Mouse (Mus musculus): ENCODE results near the gene Fam183b.
A peak's percentile ranks its signal among the peaks of the same experiment; 100 is the strongest.
"Not testable (repeated sequence)": the region's sequence is repeated elsewhere in the genome, so short reads cannot be mapped to it uniquely, and the experiment has no call there.

Fam183b gene

DNA sequence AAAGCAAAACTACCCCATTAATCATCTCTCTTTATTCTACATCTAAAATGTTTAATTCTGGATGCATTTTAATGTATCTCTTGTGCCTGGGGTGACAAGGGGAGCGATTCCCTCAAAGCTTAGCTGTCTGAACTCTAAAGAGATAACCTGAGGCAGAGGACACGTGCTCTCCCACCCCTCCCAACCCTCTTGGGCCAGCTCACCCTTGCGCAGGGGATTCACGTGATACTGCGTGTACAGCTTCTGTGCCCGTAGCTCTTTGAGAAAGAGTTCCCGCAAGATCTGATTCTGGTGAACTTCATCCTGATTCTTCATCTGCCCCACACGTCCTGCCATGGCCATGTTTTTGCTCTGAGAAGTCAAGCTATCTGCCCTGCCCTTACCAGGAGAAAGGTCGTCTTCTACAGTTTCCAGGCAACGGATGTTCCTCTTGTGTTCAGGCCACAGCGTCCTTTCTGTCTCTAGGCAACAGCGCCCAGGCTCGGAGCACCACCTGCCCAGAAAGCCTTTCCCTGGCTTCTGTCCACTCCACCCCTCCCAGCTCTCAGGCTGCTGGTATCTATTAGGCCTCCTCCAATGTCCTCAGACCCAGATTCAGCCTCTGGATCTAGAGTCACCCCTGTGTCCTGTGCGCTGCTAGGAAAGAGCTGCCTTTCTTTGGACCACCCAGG lies at the start of gene Fam183b:
Fam183b (minus strand) TSS at position 403 of the 671 bp plus-strand sequence.
- DNase-seq (ENCODE audit: low read depth, low spot score), result peak; percentile 6

DNA sequence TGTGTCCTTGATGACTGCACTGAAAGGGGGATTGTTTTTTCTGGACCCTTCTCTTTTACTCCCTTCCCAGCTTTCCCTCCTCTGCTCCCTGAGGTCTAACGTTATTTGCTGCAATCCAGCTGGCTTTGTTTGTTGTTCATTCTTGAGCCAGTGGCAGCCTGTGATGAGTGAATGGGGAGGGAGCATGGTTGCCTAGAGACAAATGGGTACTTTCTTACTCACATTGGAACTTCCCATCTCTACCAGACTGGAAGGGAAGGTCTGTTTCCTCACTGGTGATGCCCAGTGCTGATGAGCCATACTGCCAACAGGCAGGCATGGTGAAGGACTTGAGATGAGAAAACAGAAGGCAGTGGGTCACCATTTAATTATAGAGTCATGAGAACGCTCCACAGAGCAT lies 48.0 kb upstream of the Fam183b start:
- DNase-seq (ENCODE audit: low read depth, low spot score), result no peak

DNA sequence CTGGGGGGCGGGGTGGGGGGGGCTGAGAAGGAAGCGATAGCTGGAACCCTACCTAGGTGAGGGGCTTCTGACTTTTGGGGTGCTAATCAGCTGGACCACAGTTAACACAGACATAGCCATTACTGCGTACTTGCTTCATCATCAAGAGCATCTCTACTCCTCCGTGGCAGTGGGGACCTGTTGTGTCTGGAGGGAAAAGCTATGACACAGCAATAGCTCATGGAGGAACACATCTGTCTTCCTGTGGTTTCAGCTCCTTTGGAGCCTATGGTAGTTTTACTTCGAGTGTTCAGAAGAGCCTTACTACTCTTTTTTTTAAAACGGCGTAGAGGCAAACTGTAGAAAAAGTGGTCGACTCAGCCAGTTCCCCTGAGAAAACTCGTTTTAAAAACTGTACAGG lies 45.9 kb upstream of the Fam183b start:
- DNase-seq (ENCODE audit: low read depth, low spot score), result no peak

DNA sequence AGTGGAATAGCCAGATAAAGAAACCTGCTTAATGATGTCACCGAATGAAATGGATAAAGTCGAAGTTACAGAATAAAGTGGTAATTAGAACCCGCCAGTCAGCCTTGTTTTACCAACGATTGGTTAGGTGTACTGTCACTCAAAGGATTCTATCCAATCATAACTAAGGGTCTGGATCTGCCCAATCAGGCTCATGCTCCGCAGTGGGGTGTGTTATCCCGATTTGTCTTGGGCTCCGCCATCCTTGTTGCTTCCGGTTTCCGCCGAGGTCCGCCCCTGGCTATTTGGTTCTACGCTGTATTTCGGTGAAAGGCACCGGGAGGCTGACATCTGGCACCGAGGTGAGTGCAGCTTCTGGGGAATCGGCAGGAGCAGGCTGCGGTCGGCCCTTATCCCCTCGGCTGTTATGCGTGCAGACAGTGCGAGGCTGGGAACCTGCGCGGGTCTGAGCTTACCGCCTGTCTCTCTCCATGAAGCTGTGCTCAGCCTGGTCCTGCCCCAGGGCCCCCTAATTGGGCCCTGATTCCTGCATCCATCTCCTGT lies 45.2 kb upstream of the Fam183b start, which contains the start of gene Gm12258:
Gm12258 (plus strand) TSS at position 240 of the 543 bp plus-strand sequence.
- DNase-seq (ENCODE audit: low read depth, low spot score), result peak; percentile 100

DNA sequence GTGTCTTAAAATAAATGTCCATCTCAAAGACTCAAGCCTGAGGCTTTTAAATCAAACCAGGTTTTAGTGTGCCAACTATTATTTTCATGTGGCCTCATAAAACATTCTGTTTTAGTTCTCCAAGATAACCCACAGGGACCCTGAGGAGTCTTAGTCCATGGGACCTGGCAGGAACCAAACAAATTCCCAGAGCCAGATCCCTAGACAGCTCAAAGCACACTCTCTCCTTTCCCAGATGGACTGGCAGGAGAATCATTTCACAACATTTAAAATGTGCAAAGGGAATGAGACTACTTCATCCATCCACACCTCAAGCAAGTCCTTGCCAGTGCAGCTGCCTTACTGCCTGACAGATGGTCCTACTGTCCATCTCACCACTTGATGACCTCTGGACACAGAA lies 37.2 kb upstream of the Fam183b start, which contains the start of gene Olfr311:
Olfr311 (plus strand) TSS at position 301 of the 400 bp plus-strand sequence.
- DNase-seq (ENCODE audit: low read depth, low spot score), result not testable (repeated sequence)

DNA sequence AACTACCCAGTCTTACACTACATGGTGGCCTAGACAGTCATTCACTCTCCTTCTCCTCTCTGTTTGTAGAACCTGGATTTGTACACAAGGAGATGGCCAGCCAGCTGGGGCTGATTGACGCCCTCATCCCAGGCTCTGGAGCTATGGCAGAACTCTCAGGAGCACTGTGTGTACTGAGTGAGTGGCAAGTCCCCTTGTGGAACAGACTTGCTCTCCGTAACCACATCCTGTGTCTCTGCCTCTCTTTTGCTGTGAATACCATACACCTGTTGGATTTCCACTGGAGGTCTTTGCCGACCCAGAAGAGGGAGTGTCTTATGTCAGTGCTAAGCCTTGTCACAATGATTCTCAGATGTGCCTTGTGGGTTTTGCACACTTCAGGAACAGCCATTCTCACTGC lies 30.8 kb upstream of the Fam183b start:
- DNase-seq (ENCODE audit: low read depth, low spot score), result not testable (repeated sequence)

DNA sequence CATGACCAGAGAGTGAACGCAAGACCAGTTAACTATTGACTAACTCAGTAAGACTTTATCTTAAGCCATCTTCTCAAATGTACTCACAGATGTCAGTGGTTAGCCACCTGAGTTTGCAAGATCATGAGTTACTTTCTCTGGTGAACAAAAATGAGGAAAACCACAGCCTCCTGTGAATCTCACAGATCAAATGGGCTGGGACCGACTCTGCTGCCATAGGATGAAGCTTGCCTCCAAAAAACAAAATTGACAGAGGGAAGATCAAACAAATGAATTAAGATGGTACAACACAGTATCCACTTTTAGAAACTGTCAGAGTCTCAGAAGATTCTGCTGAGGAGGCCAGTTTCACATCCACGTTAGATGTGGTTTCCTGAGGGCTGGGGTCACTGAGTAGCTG lies 28.0 kb upstream of the Fam183b start:
- DNase-seq (ENCODE audit: low read depth, low spot score), result no peak

DNA sequence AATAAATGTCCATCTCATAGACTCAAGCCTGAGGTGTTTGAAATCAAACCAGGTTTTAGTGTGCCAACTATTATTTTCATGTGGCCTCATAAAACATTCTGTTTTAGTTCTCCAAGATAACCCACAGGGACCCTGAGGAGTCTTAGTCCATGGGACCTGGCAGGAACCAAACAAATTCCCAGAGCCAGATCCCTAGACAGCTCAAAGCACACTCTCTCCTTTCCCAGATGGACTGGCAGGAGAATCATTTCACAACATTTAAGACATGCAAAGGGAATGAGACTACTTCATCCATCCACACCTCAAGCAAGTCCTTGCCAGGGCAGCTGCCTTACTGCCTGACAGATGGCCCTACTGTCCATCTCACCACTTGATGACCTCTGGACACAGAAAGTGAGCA lies 27.2 kb upstream of the Fam183b start, which contains the start of gene Olfr312:
Olfr312 (plus strand) TSS at position 301 of the 400 bp plus-strand sequence.
- not testable (repeated sequence) for DNase-seq (ENCODE audit: low read depth, low spot score)

DNA sequence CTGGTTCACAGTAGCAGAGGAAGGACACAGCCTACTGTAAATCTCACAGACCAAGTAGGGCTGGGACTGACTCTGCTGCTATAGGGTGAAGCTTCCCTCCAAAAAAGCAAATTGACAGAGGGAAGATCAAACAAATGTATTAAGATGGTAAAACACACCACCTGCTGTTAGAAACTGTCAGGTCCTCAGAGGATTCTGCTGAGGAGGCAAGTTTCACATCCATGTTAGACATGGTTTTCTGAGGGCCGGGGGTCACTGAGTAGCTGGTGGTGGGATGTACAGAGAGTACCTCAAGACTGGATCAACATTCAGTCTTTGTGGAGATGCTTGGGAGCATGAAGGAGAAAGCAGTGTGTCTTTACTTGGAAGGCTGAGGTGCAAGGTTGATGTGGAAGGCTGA lies 13.9 kb upstream of the Fam183b start:
- no peak for DNase-seq (ENCODE audit: low read depth, low spot score)

DNA sequence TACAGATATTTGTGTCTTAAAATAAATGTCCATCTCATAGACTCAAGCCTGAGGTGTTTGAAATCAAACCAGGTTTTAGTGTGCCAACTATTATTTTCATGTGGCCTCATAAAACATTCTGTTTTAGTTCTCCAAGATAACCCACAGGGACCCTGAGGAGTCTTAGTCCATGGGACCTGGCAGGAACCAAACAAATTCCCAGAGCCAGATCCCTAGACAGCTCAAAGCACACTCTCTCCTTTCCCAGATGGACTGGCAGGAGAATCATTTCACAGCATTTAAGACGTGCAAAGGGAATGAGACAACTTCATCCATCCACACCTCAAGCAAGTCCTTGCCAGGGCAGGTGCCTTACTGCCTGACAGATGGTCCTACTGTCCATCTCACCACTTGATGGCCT lies 12.9 kb upstream of the Fam183b start, which contains the start of gene Olfr313:
Olfr313 (plus strand) TSS at position 301 of the 400 bp plus-strand sequence.
- DNase-seq (ENCODE audit: low read depth, low spot score), result not testable (repeated sequence)

DNA sequence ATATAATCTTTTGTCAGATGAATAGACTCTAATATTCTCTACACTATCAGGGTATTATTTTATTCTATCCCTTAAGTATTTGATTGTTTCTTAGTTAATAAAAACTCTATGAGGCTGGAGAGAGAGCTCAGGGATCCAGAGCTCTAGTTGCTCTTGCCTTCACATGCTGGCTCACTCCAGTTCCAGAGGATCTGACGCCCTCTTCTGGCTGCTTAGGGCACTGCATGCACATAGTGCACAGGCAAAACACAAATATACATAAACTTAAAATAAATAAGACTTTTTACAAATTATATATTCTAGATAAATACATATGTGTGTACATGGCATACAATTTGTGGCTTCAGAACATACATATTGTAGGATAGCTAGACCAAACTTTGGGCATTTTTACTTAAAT lies 10.2 kb upstream of the Fam183b start:
- no peak for DNase-seq (ENCODE audit: low read depth, low spot score)

DNA sequence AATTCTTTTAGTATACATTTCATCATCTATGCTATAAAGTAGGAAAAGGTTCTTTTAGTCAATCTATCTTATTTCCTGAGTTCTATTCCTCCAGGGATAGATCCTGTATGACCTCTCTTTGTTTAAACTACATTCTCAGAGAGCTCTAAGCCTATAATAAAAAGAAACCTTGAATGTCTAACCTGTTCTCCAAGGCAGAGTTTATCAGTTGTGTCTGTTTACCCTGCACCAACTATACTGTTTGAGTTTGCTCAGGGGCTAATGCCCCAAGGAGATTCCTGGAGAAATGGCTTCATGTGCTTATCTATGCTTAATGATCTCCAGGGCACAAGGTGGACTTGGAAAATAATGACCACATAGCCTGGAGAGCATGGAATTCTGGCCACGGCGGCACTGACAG lies 2.6 kb upstream of the Fam183b start:
- DNase-seq (ENCODE audit: low read depth, low spot score), result no peak

DNA sequence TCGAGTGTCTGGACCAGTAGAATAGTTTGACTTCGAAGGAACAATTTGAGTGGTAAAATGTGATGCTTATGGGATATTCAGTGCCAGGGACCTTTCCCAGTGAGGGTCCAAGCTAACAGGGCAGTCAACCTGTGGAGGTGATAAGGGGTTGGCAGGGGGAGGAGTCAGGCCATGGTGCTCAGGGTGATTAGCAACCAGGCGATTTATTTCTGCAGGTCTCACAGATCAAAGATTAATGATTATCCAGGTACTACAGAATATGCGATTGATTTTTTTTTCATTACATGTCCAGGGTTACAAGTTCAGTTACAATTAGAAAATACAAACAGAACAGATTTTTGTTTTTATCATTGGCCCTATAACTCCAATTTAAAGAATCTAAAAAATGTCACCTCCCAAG lies 2.1 kb upstream of the Fam183b start:
- DNase-seq (ENCODE audit: low read depth, low spot score), result no peak

DNA sequence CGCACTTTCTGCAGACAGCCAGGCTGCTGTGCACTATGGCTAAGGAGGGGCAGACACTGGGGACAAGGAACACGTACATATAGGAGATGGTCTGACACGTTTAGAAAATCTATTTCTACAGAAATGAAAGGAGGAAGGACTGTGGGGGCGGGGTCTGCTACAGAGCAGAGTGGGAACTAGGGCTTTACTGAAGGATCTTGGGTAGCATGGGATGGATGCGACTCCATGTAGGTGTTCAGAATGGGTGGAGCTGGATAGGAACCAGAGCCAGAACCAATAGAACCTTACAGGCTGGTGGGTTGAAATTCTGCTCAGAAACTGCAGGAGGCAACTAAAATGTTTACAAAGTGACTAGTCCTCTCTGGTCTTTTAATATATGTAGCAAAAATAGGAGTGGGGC lies 2.0 kb downstream of the Fam183b start:
- DNase-seq (ENCODE audit: low read depth, low spot score), result no peak

DNA sequence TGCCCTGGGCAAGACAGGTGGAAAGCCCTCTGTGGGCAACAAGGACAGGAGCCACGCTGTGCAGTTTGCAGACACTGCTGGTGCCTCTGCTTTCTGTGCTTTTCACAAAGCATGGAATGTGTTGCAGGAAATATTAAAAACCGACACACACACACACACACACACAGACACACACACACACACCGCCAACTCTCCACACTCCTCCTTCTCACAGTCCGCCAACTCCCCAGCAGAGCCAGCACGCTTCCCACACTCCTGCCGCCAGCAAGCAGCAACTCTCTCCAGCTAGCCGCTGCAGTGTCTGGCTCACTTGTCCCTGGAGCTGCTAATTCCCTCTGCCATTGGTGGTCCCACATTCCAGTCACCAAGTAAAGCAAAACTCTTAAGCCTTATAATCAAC lies 4.9 kb downstream of the Fam183b start:
- no peak for DNase-seq (ENCODE audit: low read depth, low spot score)

DNA sequence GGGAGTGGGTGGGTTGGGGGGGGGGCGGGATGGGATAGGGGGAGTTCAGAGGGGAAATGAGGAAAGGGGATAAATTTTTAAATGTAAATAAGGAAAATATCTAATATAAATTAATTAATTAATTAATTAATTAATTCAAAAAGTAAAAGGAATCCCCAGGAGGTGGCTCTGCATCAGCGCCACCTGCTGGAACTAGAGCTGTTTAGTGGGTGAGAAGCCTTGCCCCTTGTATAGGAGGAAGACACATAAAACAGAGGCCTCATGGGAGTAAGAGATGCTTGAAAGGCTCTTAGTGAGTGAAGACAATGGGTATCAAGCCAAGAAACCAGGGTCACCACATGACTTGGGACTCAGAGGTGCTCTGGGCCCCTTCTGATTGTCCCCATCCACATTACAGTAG lies 5.9 kb downstream of the Fam183b start:
- DNase-seq (ENCODE audit: low read depth, low spot score), result no peak

DNA sequence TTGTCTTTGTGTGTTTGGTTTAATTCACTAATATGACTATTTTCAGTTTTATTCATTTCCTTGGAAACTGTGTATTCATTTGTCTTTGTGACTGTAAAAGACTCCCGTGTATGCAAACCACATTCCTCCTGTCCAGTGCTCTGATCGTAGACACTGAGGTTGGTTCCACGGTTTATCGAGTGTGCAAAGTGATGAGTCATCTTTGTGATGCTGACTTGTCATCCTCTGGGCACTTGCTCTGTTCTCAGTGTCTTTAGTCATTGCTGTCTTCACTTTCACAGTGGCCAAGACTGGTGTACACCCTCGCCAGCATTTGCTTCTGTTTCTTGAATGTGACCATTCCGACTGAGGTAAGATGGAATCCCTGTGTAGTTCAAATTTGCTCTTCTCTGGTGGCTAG lies 11.1 kb downstream of the Fam183b start:
- no peak for DNase-seq (ENCODE audit: low read depth, low spot score)

DNA sequence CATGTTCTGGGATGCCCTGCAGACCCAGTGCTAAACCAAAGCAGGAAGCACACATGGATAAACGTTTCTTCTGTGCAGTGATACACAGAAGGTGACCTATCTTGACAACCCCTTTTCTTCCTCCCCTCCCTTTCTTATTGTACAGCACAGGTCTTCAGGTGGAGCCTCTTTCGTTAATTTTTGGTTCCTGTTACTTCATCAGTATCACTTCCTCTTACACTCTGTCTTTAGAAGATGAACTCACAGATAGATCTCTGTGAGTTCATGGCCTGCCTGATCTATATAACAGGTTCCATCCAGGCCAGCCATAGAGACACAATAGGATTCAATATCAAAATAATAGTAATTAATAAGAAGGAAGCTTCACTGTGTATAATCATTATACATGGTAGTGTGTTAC lies 11.7 kb downstream of the Fam183b start:
- no peak for DNase-seq (ENCODE audit: low read depth, low spot score)

DNA sequence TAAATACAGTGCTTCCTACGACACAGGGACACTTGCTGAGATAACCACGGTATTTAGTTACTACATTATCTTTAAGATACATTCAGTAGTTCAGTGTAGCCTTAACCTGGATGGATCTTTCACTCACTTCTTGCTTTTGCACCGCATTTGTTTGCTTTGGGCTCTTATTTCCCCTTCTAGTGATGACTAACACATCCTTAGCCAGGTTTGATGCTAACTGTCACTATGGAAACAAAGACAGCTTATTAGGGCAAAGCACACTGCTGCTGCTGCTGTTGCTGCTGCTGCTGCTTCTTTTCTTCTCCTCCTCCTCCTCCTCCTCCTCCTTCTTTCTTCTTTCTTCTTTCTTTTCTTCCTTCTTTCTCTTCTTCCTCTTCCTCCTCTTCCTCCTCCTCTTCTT lies 12.2 kb downstream of the Fam183b start:
- DNase-seq (ENCODE audit: low read depth, low spot score), result peak; percentile 2

DNA sequence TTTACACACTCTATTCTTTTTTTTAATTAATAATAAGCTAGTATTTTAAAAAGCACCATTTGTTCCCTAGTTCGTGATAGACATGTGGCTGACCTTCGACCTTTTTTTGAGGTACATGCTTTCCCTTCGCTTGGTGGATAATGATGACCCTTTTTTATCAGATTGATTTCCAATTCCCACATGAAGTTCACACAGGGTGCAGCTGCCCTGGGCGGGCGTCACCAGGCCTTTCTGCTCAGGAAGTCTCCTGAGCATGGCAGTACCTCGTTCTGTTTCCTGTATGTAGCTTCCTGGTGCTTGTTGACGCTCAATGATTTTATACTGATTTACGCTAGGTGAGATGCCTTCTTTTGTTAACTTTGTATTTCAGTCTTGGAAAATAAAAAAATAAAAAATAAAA lies 13.4 kb downstream of the Fam183b start:
- no peak for DNase-seq (ENCODE audit: low read depth, low spot score)

DNA sequence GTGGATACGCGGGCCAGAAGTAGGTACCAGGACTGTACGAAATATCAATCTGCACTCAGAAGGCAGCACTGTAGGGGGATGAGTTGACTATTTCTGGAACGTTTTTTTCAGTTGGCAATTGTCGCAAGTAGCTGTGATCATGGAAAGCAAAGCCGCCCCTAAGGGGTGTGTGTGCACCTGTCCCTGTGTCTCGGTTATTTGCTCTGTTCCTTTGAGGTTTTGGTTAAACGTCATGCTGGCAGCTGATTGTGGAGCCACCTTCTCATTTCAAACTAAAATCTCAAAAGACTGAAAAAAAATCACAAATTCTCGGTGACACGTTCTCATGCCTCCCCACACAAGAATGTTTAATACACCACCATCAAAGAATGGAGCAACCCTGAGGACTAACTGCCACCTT lies 14.1 kb downstream of the Fam183b start:
- DNase-seq (ENCODE audit: low read depth, low spot score), result no peak

DNA sequence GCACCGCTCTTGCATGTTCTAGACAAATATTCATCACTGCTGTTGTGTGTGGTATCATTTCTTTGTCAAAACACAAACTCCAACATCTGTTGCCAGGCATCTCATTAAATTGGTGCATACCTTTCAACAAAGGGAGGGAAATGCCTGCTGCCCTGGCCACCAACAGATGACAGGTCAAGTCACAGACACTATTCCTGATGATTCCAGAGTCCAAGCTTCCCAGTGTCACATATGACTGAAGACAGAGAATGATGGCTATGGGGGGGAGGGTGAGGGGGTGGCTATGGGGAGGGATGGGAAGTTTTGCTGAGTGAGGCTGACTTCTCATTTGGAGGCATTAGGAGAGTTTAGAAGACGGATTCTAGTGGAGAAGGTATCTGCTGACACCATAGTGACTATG lies 17.6 kb downstream of the Fam183b start:
- DNase-seq (ENCODE audit: low read depth, low spot score), result no peak

DNA sequence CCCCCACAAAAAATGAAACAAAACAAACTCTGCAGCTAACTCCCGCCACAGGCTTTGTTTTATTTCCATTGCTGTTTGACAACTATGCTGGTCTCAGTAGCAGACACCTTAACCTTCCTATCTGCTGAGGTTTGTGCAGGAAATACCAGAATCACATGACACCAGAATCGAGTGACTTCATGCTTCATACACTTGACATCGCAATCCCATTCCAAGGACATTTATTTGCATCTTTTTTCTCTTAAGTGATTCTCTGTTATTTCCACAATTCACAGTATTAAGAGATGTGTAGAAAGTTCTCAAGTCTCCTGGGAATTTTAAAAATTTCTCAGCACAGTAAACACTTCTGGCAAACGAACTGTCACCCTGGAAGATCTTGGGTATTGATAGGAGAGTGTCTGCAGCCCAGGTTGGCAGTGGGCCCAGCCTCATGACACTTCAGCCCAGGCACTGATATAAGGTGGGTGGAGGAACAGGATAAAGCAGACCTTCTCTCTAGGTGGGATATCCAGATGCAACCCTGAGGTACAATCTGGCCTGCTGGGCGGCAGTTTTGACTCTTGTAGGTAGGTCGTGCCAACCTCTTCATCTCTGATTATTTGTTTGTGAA lies 19.2 kb downstream of the Fam183b start, which contains the start of gene Olfr314:
Olfr314 (plus strand) TSS at position 473 of the 610 bp plus-strand sequence.
- no peak for DNase-seq (ENCODE audit: low read depth, low spot score)

Measured in retina, adult 2 months (tissue).